Mouse (Mus musculus) heart, postnatal 0 days (tissue): ENCODE measurements around the gene Sp6. TPM values are rescaled to one million over a fixed set of nuclear protein-coding genes. Genes with fewer than 3 reads are reported as not detected.

Experiments used
- ATAC-seq: fragments of 200-750 bp; cut with Nextera tagmentation; 2 replicates; pipeline ENCODE4 v1.8.0; 2017; ENCODE audit warnings: low read depth, moderate number of reproducible peaks, moderate library complexity; ENCODE audit not compliant: insufficient read depth
- DNase-seq: peaks from one replicate; pipeline ENCODE4 v3.0.0-alpha.2; 2016; ENCODE audit warnings: low spot score
- H3K27ac ChIP-seq: fragments of 300-500 bp; sonication (generic); 2 replicates; pipeline ENCODE4 v1.5.1; 2014; ENCODE audit warnings: low read depth, mild to moderate bottlenecking
- H3K27me3 ChIP-seq: fragments of 300-500 bp; sonication (generic); 2 replicates; pipeline ENCODE4 v1.6.1; 2014; ENCODE audit warnings: low read length, mixed read lengths; ENCODE audit not compliant: control insufficient read depth, insufficient read depth
- H3K36me3 ChIP-seq: fragments of 300-500 bp; sonication (generic); replicated peaks from 2 replicates; pipeline ENCODE4 v1.6.1; 2014; ENCODE audit warnings: low read length, mixed read lengths; ENCODE audit not compliant: control insufficient read depth, insufficient read depth
- H3K4me1 ChIP-seq: fragments of 300-500 bp; sonication (generic); 2 replicates; pipeline ENCODE4 v1.6.1; 2014; ENCODE audit warnings: antibody characterized with exemption; ENCODE audit not compliant: control insufficient read depth, insufficient read depth
- H3K4me2 ChIP-seq: fragments of 300-500 bp; sonication (generic); 2 replicates; pipeline ENCODE4 v1.6.1; 2014; ENCODE audit warnings: low read depth, mild to moderate bottlenecking, low read length, moderate library complexity
- H3K4me3 ChIP-seq: fragments of 300-500 bp; sonication (generic); 2 replicates; pipeline ENCODE4 v1.5.1; 2014; ENCODE audit warnings: low read depth, low read length
- H3K9ac ChIP-seq: fragments of 300-500 bp; sonication (generic); replicated peaks from 2 replicates; pipeline ENCODE4 v1.6.1; 2014; ENCODE audit warnings: low read depth, low read length, mixed read lengths
- H3K9me3 ChIP-seq: fragments of 300-500 bp; sonication (generic); replicated peaks from 2 replicates; pipeline ENCODE4 v1.6.1; 2016; ENCODE audit warnings: low read length; ENCODE audit not compliant: control insufficient read depth
- CTCF ChIP-seq: IDR thresholded peaks from 2 replicates; pipeline ENCODE4 v1.5.1; 2016; ENCODE audit warnings: antibody characterized with exemption, control low read depth, low read depth
- EP300 ChIP-seq: IDR thresholded peaks from 2 replicates; pipeline ENCODE4 v1.6.1; 2016; ENCODE audit warnings: antibody characterized with exemption, low read depth
- WGBS: fragments of 180-500 bp; shearing (Covaris S2); extraction: QIAGEN DNeasy Blood & Tissue Kit; methylation state at CpG from one replicate; pipeline ENCODE4 v1.1.7; 2014; 5-methylcytosine and 5-hydroxymethylcytosine counted together
- polyA plus RNA-seq: library from polyadenylated mRNA; unstranded; fragments of >200 nt; fragmentation: Nextera tagmentation; extraction: Ambion mirVana; gene quantifications from 2 replicates; pipeline ENCODE4 v1.2.1, GENCODE M21; 2015
- total RNA-seq: library from RNA; depleted of rRNA; stranded (reverse); fragments of >200 nt; gene quantifications from 2 replicates; pipeline ENCODE4 v1.2.3, GENCODE M21; 2014; ENCODE audit warnings: low replicate concordance

Sp6 gene
- total and polyA plus RNA-seq, 2 experiments from 2014 or later: 0.04 TPM; not detected in 1

DNA sequence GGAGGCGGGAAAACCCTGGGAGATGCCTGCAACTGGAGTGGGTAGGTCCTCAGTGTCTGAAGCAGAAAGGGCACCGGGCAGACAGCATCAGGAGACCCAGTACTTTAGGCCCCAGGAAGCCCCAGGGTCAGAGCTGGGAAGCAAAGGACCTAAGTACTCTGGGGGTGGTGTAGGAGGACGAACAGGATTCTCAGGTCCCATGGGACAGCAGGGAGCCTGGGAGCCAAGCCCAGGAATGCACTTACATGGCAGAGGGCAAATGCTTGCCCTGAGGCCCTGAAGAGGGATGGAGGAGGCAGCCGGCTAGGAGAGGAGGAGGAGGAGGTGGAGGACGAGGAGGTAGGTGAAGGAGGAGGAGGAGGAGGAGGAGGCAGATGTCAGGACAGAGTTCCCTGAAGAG, 18.2 kb upstream of the Sp6 start:
- H3K27ac ChIP-seq: no peak overlapping the region

DNA sequence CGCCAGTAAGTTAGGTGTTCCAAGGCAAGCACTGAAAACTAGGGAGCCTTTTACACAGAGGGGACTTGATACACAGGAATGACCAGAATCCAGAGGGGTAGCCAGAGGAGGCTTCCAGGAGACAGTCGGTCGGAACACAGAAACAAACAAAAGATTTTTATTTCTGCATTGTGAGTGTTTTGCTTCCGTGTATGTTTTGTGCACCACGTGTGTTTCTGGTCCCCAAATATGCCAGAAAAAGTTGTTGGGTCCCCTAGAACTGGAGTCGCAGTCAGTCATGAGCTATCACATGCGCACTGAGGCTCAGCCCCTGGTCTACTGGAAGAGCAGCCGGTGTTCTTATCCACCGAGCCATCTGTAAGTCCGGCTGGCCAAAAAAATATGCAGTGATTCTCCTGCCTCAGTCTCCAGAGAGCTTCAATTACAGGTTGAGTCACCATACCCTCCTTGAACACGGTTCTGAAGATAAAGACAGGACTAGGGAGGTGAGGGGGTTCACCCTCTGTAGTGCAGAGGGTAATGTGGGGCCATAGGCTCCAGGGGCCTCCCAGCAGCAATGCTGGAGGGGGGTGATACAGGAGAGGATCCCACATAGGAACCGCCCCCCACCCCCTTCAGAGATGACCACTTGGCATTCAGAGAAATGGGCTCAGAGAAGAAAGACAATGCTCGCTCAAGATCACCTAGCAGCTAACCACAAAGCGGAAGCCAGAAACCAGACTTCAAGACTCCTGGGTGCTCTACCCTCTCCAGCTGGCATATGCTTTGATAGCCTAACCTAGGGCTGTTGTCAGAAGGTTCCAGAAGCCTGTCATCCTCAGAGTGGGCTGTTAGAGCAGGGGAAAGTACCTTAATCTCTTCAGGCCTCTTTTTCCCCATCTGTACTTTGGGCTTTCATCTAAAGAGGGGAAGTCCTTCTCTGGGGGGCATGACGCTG, 17.1 kb upstream of the Sp6 start:
- H3K36me3 ChIP-seq: no peaks in the 10 kb centered on the region
- H3K27me3 ChIP-seq: peaks cover 74% of the 10 kb centered on the region
- 63% methylated on average over 15 of the region's 15 CpGs for WGBS
- no peaks in the 10 kb centered on the region for H3K9me3 ChIP-seq
- H3K4me3 ChIP-seq: no peak overlapping the region
- TF ChIP-seq CTCF: no peak
- no peak for TF ChIP-seq EP300
- ATAC-seq (no peak), DNase-seq (no peak)
- H3K4me2 ChIP-seq: no peak overlapping the region
- H3K27ac ChIP-seq: no peak overlapping the region
- H3K9ac ChIP-seq: no peak overlapping the region
- H3K4me1 ChIP-seq: no peaks in the 10 kb centered on the region

More for the DNA sequence above, 18.2 kb upstream of the Sp6 start:
- H3K9me3 ChIP-seq: no peaks in the 10 kb centered on the region
- 36% methylated on average over 5 of the region's 5 CpGs for WGBS
- TF ChIP-seq EP300: no peak
- no peak for TF ChIP-seq CTCF
- no peaks in the 10 kb centered on the region for H3K36me3 ChIP-seq
- H3K4me1 ChIP-seq: no peaks in the 10 kb centered on the region
- no peak for DNase-seq
- H3K4me3 ChIP-seq: no peak overlapping the region
- ATAC-seq: no peak
- no peak overlapping the region for H3K4me2 ChIP-seq
- no peak overlapping the region for H3K9ac ChIP-seq
- peaks cover 67% of the 10 kb centered on the region for H3K27me3 ChIP-seq

DNA sequence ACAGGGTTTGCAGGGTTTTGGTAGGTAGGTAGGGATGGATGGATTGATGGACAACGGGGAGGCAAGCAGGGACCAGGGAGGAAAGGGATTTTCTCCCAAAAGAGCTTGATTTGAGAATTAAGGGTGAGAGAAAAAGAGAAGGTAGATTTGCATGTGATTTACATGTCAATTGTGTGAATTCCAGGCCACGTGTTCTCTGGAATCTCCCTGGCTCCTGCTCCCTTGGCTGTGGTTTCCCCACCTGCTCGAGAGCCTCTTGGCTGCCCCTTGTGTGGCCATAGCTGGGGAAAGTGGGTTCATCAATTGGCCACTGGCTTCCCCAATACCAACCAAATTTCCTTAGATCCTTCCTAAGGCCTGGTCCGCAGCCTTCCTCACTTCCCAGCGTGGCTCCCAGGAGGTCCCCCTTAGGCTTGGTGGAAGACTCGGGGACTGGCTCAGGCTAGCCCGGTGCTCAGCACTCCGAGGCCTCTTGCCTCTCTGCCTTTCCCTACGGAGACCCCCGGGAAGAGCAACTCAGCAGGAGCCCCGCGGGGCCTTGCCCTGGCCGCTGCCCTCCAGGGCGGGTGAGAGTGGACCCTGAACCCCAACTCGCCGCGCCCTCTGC, 16.3 kb upstream of the Sp6 start:
- no peak for ATAC-seq
- peaks cover 80% of the 10 kb centered on the region for H3K27me3 ChIP-seq
- WGBS: 16% methylated on average over 17 of the region's 17 CpGs

DNA sequence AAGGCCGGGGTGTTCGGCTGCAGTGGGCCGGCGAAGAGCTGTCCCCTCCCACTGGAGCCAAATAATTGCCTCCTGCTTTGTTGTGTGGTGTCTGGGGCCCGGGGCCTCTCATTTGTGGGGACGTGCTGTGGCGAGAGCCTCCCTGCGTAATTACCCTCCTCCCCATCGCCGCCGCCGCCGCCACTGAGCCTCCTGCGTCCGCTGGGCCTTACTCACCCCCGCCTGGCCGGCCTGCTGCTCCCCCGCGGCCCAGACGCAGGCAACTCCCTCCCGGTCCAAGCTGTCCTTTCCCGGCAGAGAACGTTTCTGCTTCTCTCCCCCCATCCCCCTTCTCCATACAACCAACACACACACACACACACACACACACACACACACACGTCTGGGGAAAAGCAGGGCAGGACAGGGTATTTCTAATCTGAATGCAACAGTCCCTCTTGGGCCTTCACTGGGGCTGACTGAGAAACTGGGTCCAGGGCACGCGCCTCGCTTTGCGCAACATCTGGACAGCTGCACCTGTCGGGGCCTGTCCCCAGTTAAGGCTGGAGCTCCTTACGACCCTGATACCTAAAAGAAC, 15.7 kb upstream of the Sp6 start:
- no peak for DNase-seq

More for the DNA sequence above, 16.3 kb upstream of the Sp6 start:
- Histone ChIP-seq H3K9me3 (no peaks in the 10 kb centered on the region), H3K27ac (no peak overlapping the region), H3K4me2 (peak overlapping the region; percentile 55), H3K36me3 (no peaks in the 10 kb centered on the region), H3K4me3 (peak overlapping the region; percentile 28), H3K4me1 (no peaks in the 10 kb centered on the region), H3K9ac (peak overlapping the region; percentile 10; the same call in 1 of the 2 replicates)
- DNase-seq: no peak
- TF ChIP-seq EP300: no peak
- no peak for TF ChIP-seq CTCF

DNA sequence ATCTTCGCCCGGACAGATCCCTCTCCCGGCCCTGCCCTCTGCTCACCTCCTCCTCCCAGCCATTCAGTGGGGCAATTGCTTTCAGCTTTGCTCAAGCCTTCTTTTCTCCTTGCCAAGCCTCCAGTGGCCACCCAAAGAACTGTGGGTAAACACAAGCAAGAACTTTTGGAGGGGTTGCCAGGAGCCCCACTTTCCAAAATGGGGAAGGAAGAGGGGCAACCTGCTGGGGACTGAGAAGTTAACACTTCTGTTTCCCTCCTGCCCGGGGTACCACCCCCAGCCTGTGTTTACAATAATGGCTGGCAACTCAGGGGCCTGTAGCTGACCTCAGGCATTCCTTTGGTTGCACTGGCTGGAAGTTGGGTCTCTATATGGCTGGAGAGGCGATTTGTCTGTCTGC, 10.0 kb upstream of the Sp6 start:
- Histone ChIP-seq H3K4me3 (no peak overlapping the region), H3K9me3 (no peaks in the 10 kb centered on the region), H3K9ac (no peak overlapping the region), H3K27me3 (peaks cover 70% of the 10 kb centered on the region), H3K27ac (no peak overlapping the region), H3K4me2 (no peak overlapping the region), H3K36me3 (no peaks in the 10 kb centered on the region), H3K4me1 (no peaks in the 10 kb centered on the region)
- WGBS: 44% methylated on average over 5 of the region's 5 CpGs
- no peak for ATAC-seq
- no peak for TF ChIP-seq CTCF
- TF ChIP-seq EP300: no peak
- DNase-seq: no peak

More for the DNA sequence above, 15.7 kb upstream of the Sp6 start:
- no peak for TF ChIP-seq EP300
- TF ChIP-seq CTCF: no peak
- Histone ChIP-seq H3K9ac (peak overlapping the region; percentile 10; the same call in 1 of the 2 replicates), H3K27ac (no peak overlapping the region), H3K4me2 (peak overlapping the region; percentile 55), H3K4me3 (peak overlapping the region; percentile 28), H3K9me3 (no peaks in the 10 kb centered on the region), H3K27me3 (peaks cover 79% of the 10 kb centered on the region), H3K36me3 (no peaks in the 10 kb centered on the region), H3K4me1 (no peaks in the 10 kb centered on the region)
- no peak for ATAC-seq
- WGBS: 11% methylated on average over 28 of the region's 30 CpGs
